Mouse (Mus musculus) midbrain, embryonic 12.5 days (tissue): ENCODE measurements at regions not wholly inside any gene's neighbourhood (a gene's known extent, or its start where the extent isn't known, plus 50 kb on each side); places are given as distances from the start of the nearest gene placed in this dataset.

ENCODE experiments used
- ATAC-seq: fragments of 200-750 bp; cut with Nextera tagmentation; 2 replicates; pipeline ENCODE4 v1.8.0; 2017; ENCODE audit warnings: low read depth, moderate TSS enrichment, moderate library complexity; ENCODE audit not compliant: low FRiP score
- H3K27ac ChIP-seq: fragments of 300-500 bp; sonication (generic); replicated peaks from 2 replicates; pipeline ENCODE4 v1.5.1; 2016; ENCODE audit warnings: mild to moderate bottlenecking
- H3K27me3 ChIP-seq: fragments of 300-500 bp; sonication (generic); 2 replicates; pipeline ENCODE4 v1.6.1; 2016; ENCODE audit warnings: mild to moderate bottlenecking
- H3K36me3 ChIP-seq: fragments of 300-500 bp; sonication (generic); 2 replicates; pipeline ENCODE4 v1.6.1; 2016
- H3K4me1 ChIP-seq: fragments of 300-500 bp; sonication (generic); 2 replicates; pipeline ENCODE4 v1.6.1; 2016
- H3K4me2 ChIP-seq: fragments of 300-500 bp; sonication (generic); replicated peaks from 2 replicates; pipeline ENCODE4 v1.6.1; 2016; ENCODE audit warnings: mild to moderate bottlenecking, moderate library complexity
- H3K4me3 ChIP-seq: fragments of 300-500 bp; sonication (generic); 2 replicates; pipeline ENCODE4 v1.5.1; 2016; ENCODE audit warnings: mild to moderate bottlenecking
- H3K9ac ChIP-seq: fragments of 300-500 bp; sonication (generic); replicated peaks from 2 replicates; pipeline ENCODE4 v1.6.1; 2016; ENCODE audit warnings: mild to moderate bottlenecking, moderate library complexity
- H3K9me3 ChIP-seq: fragments of 300-500 bp; sonication (generic); 2 replicates; pipeline ENCODE4 v1.6.1; 2016; ENCODE audit warnings: mild to moderate bottlenecking
- WGBS: fragments of 180-500 bp; shearing (Covaris S2); methylation state at CpG from one replicate; pipeline ENCODE4 v1.1.7; 2016; 5-methylcytosine and 5-hydroxymethylcytosine counted together

DNA sequence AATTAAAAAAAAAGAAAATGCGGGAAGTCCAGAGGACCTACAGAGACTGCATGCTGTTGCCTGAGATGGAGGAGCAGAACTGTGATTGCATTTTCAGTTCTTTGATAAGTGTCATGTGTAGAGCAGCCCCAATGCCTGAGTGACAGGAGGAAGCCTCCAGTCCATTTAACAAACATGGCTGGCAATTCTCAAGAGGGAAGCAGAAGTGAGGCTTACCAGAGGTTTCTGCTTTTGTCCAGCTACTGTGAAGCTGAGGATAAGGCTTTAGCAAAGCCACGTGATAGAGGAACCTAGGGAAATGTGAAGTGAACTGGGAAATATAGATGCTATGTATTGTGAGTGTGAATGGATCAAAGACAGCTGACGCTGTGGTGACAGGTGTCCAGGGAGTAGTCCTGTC is 56.6 kb downstream of the Sucnr1 start:
- no peak overlapping the region for H3K4me3 ChIP-seq

DNA sequence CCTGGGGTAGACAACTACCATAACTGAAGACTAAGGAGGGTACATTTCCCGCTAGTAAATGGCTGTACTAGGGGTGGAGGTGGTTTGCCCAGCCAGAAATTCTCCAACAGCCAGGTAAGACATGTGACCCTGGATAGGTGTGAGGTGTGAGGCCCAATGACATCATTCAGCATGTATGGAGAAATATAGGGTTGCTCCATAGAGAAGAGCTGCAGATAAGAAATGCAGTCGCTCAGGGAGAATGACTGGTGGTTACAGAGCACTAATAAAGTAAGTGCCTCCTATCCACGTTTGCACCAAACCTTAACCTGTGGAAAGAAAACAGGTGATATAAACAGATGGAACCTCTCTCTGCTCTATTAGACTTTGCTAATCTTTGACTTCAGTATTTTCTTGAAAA is 78.2 kb downstream of the Sucnr1 start:
- 88% methylated on average over 3 of the region's 3 CpGs for WGBS
- no peak overlapping the region for H3K9ac ChIP-seq
- no peak overlapping the region for H3K4me3 ChIP-seq
- no peak for ATAC-seq
- no peaks in the 10 kb centered on the region for H3K4me1 ChIP-seq
- no peaks in the 10 kb centered on the region for H3K9me3 ChIP-seq
- no peak overlapping the region for H3K4me2 ChIP-seq
- H3K36me3 ChIP-seq, result no peaks in the 10 kb centered on the region
- no peaks in the 10 kb centered on the region for H3K27me3 ChIP-seq
- no peak overlapping the region for H3K27ac ChIP-seq

More for the DNA sequence above, 56.6 kb downstream of the Sucnr1 start:
- Histone ChIP-seq H3K9ac (no peak overlapping the region), H3K4me1 (no peaks in the 10 kb centered on the region), H3K4me2 (no peak overlapping the region), H3K27me3 (no peaks in the 10 kb centered on the region), H3K9me3 (no peaks in the 10 kb centered on the region), H3K27ac (no peak overlapping the region), H3K36me3 (no peaks in the 10 kb centered on the region)
- 86% methylated on average over 3 of the region's 3 CpGs for WGBS
- ATAC-seq, result no peak

- Histone ChIP-seq H3K36me3 (no peaks in the 10 kb centered on the region), H3K9me3 (no peaks in the 10 kb centered on the region), H3K4me3 (no peak overlapping the region), H3K27ac (no peak overlapping the region), H3K4me1 (no peaks in the 10 kb centered on the region), H3K9ac (no peak overlapping the region), H3K4me2 (no peak overlapping the region), H3K27me3 (no peaks in the 10 kb centered on the region)
- 86% methylated on average over 3 of the region's 3 CpGs for WGBS
- ATAC-seq, result no peak
Measured at GRCm38 (mm10) chr3:60167633-60168032, 86.0 kb downstream of the Sucnr1 start.

- Histone ChIP-seq H3K4me1 (no peaks in the 10 kb centered on the region), H3K27me3 (no peaks in the 10 kb centered on the region), H3K27ac (no peak overlapping the region), H3K4me3 (no peak overlapping the region), H3K36me3 (no peaks in the 10 kb centered on the region), H3K9ac (no peak overlapping the region), H3K4me2 (no peak overlapping the region), H3K9me3 (no peaks in the 10 kb centered on the region)
- 44% methylated on average over 2 of the region's 2 CpGs for WGBS
- no peak for ATAC-seq
Measured at GRCm38 (mm10) chr3:60168135-60168926, 86.7 kb downstream of the Sucnr1 start.

DNA sequence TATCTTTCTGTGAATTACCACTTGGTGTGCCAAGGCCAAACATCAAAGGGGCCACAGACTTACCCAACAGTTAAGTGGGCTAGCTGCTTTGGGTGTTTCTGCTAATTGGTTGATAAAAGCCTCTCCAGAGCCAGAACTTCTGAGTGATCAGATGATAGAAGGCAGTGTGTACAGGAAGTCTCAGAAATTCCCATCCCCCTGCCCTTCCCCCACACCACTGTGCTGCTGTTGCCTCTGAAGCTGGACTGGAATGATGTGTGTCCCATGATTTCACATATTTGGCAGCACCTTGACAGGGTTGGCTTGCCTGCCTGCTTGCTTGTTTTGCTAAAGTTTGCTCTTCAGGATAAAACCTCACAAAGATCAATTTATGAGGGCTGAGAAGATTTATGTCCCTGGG is 87.9 kb downstream of the Sucnr1 start:
- H3K27ac ChIP-seq, result no peak overlapping the region
- H3K27me3 ChIP-seq, result no peaks in the 10 kb centered on the region
- no peaks in the 10 kb centered on the region for H3K4me1 ChIP-seq
- H3K36me3 ChIP-seq, result no peaks in the 10 kb centered on the region
- no peak overlapping the region for H3K4me3 ChIP-seq
- no peak overlapping the region for H3K4me2 ChIP-seq
- H3K9me3 ChIP-seq, result no peaks in the 10 kb centered on the region
- no peak for ATAC-seq
- no peak overlapping the region for H3K9ac ChIP-seq

DNA sequence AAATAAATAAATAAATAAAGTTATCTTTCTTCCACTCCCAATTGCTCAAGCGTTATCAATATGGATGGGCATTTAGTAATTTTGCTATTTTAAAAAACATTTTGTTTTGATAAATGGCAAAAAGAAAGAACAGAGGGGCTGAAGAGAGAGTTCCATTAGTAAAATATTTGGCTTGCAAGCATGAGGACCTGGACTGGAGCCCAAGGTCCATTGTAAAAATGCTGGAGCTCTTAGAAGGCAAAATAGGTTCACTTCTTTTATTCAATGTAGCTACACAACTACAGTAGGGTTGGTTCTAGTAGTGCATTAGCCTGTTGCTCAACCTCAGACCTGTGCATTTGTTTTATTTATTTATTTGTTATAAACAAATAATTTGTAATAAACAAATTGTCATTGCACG is 102.8 kb downstream of the Sucnr1 start:
- no peak overlapping the region for H3K9ac ChIP-seq
- no peak overlapping the region for H3K4me3 ChIP-seq
- no peak overlapping the region for H3K27ac ChIP-seq
- WGBS, result 94% methylated on average over 2 of the region's 2 CpGs
- H3K4me1 ChIP-seq, result no peaks in the 10 kb centered on the region
- no peaks in the 10 kb centered on the region for H3K36me3 ChIP-seq
- no peak overlapping the region for H3K4me2 ChIP-seq
- no peaks in the 10 kb centered on the region for H3K27me3 ChIP-seq
- no peaks in the 10 kb centered on the region for H3K9me3 ChIP-seq
- ATAC-seq, result no peak

GRCm38 (mm10) chr3:60196031-60196430 is 114.4 kb downstream of the Sucnr1 start:
- WGBS, result 89% methylated on average over 3 of the region's 3 CpGs
- H3K27ac ChIP-seq, result no peak overlapping the region
- H3K4me2 ChIP-seq, result no peak overlapping the region
- no peaks in the 10 kb centered on the region for H3K9me3 ChIP-seq
- no peak for ATAC-seq
- H3K36me3 ChIP-seq, result no peaks in the 10 kb centered on the region
- H3K4me1 ChIP-seq, result no peaks in the 10 kb centered on the region
- no peak overlapping the region for H3K9ac ChIP-seq
- H3K4me3 ChIP-seq, result no peak overlapping the region
- H3K27me3 ChIP-seq, result no peaks in the 10 kb centered on the region

GRCm38 (mm10) chr3:60207936-60208335 is 126.3 kb downstream of the Sucnr1 start:
- Histone ChIP-seq H3K27ac (no peak overlapping the region), H3K4me2 (no peak overlapping the region), H3K9ac (no peak overlapping the region), H3K4me3 (no peak overlapping the region), H3K27me3 (no peaks in the 10 kb centered on the region), H3K9me3 (no peaks in the 10 kb centered on the region), H3K36me3 (no peaks in the 10 kb centered on the region), H3K4me1 (no peaks in the 10 kb centered on the region)
- no peak for ATAC-seq
- 91% methylated on average over 1 of the region's 1 CpGs for WGBS

- H3K4me3 ChIP-seq, result no peak overlapping the region
- H3K27me3 ChIP-seq, result no peaks in the 10 kb centered on the region
- H3K4me1 ChIP-seq, result no peaks in the 10 kb centered on the region
- H3K27ac ChIP-seq, result no peak overlapping the region
- no peaks in the 10 kb centered on the region for H3K9me3 ChIP-seq
- no peak for ATAC-seq
- 80% methylated on average over 3 of the region's 3 CpGs for WGBS
- no peaks in the 10 kb centered on the region for H3K36me3 ChIP-seq
- no peak overlapping the region for H3K4me2 ChIP-seq
- no peak overlapping the region for H3K9ac ChIP-seq
Measured at GRCm38 (mm10) chr3:60218938-60219337, 137.3 kb downstream of the Sucnr1 start.

DNA sequence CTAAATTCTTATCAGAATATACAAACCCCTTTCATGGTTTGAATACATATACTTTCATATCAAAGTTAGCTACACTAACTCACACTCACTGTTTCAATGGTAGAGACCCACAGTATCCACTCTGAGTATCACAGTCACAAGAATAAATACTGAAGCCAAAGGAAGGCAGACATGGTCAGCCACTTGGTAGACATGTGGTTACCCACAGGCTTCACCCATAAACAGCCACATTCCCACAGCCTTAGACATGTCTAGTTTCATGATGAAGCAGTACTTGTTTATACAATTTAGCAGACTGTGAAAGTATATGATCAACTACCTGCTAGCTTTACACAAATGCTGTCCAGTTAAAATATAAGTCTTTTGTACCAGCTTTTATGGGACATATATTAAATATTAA is 159.0 kb downstream of the Sucnr1 start:
- H3K27ac ChIP-seq, result no peak overlapping the region
- H3K4me1 ChIP-seq, result no peaks in the 10 kb centered on the region
- H3K9ac ChIP-seq, result no peak overlapping the region
- no peak for ATAC-seq
- no peaks in the 10 kb centered on the region for H3K27me3 ChIP-seq
- no peak overlapping the region for H3K4me2 ChIP-seq
- H3K4me3 ChIP-seq, result no peak overlapping the region
- no peaks in the 10 kb centered on the region for H3K36me3 ChIP-seq
- H3K9me3 ChIP-seq, result no peaks in the 10 kb centered on the region

GRCm38 (mm10) chr3:60266666-60267415 is 185.2 kb downstream of the Sucnr1 start:
- no peak for ATAC-seq
- Histone ChIP-seq H3K4me2 (no peak overlapping the region), H3K9ac (no peak overlapping the region), H3K27me3 (no peaks in the 10 kb centered on the region), H3K27ac (no peak overlapping the region), H3K4me1 (no peaks in the 10 kb centered on the region), H3K9me3 (no peaks in the 10 kb centered on the region), H3K4me3 (no peak overlapping the region), H3K36me3 (no peaks in the 10 kb centered on the region)
- WGBS, result 86% methylated on average over 3 of the region's 3 CpGs

- no peaks in the 10 kb centered on the region for H3K27me3 ChIP-seq
- H3K4me3 ChIP-seq, result no peak overlapping the region
- no peaks in the 10 kb centered on the region for H3K4me1 ChIP-seq
- no peak overlapping the region for H3K27ac ChIP-seq
- H3K9me3 ChIP-seq, result no peaks in the 10 kb centered on the region
- H3K9ac ChIP-seq, result no peak overlapping the region
- no peak overlapping the region for H3K4me2 ChIP-seq
- H3K36me3 ChIP-seq, result no peaks in the 10 kb centered on the region
- no peak for ATAC-seq
Measured at GRCm38 (mm10) chr3:60267416-60268174, 185.9 kb downstream of the Sucnr1 start.
